Mouse (Mus musculus): Measurements from ENCODE around the gene Ptgir.

DNA sequence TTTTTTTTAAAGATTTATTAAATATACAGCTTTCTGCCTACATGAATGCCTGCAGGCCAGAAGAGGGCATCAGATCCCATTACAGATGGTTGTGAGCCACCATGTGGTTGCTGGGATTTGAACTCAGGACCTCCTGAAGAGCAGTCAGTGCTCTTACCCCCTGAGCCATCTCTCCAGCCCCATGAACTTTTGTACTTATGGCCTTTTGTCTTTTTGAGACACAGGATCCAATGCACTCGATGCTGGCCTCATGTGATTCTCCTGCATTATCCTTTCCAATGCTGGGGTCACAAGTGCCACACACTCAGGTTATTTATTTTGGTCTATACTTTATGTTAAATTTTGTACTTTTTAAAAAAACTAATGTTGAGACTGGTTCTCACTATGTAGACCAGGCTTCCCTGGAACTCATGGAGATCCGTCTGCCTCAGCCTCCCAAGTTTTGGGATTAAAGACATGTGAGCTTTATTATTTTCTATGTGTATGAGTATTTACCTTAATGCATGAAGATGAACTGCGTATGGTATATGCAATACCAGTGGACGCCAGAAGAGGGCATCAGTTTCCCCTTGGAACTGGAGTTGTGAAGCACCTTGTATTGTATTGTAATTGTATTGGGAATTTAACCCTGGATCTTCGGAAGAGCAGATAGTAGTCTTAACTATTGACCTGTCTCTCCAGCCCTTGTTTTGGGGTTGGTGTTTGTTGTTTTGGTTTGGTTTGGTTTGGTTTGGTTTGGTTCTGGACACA, 46.2 kb upstream of the Ptgir start:
- no peak for TF ChIP-seq EP300 (IDR thresholded peaks at IDR 0.05; ENCODE audit: insufficient read depth, low read depth, low read length)
- TF ChIP-seq CTCF (IDR thresholded peaks at IDR 0.05), result peak; percentile 90

All from heart, adult 2 months (tissue).